Mouse (Mus musculus) stomach, embryonic 16.5 days (tissue): ENCODE measurements at regions not wholly inside any gene's neighbourhood (a gene's known extent, or its start where the extent isn't known, plus 50 kb on each side); places are given as distances from the start of the nearest gene placed in this dataset.

Experiments
- ATAC-seq: fragments of 200-750 bp; cut with Nextera tagmentation; 2 replicates; pipeline ENCODE4 v1.8.0; 2017; ENCODE audit warnings: moderate number of reproducible peaks, moderate TSS enrichment; ENCODE audit not compliant: insufficient read depth, low FRiP score
- H3K27ac ChIP-seq: fragments of 300-500 bp; sonication (generic); 2 replicates; pipeline ENCODE4 v1.5.1; 2014; ENCODE audit warnings: low read length
- H3K27me3 ChIP-seq: fragments of 300-500 bp; sonication (generic); 2 replicates; pipeline ENCODE4 v1.6.1; 2014; ENCODE audit warnings: low read length, control low read depth, mixed read lengths; ENCODE audit not compliant: control insufficient read depth, insufficient read depth
- H3K36me3 ChIP-seq: fragments of 300-500 bp; sonication (generic); 2 replicates; pipeline ENCODE4 v1.6.1; 2014; ENCODE audit warnings: low read length; ENCODE audit not compliant: control insufficient read depth, insufficient read depth
- H3K4me1 ChIP-seq: fragments of 300-500 bp; sonication (generic); 2 replicates; pipeline ENCODE4 v1.6.1; 2014; ENCODE audit warnings: low read length, control low read depth, mixed read lengths; ENCODE audit not compliant: control insufficient read depth, insufficient read depth
- H3K4me2 ChIP-seq: fragments of 300-500 bp; sonication (generic); 2 replicates; pipeline ENCODE4 v1.6.1; 2014; ENCODE audit warnings: low read depth, low read length, mixed read lengths
- H3K4me3 ChIP-seq: fragments of 300-500 bp; sonication (generic); replicated peaks from 2 replicates; pipeline ENCODE4 v1.5.1; 2014; ENCODE audit warnings: mild to moderate bottlenecking, low read length
- H3K9ac ChIP-seq: fragments of 300-500 bp; sonication (generic); 2 replicates; pipeline ENCODE4 v1.6.1; 2014; ENCODE audit warnings: low read length
- H3K9me3 ChIP-seq: fragments of 300-500 bp; sonication (generic); replicated peaks from 2 replicates; pipeline ENCODE4 v1.6.1; 2016; ENCODE audit warnings: low read length, control low read depth; ENCODE audit not compliant: control insufficient read depth
- WGBS: fragments of 180-500 bp; shearing (Covaris S2); extraction: QIAGEN DNeasy Blood & Tissue Kit; methylation state at CpG from one replicate; pipeline ENCODE4 v1.1.7; 2014; 5-methylcytosine and 5-hydroxymethylcytosine counted together

- H3K4me2 ChIP-seq: no peak overlapping the region
- H3K4me3 ChIP-seq: no peak overlapping the region
- H3K36me3 ChIP-seq: no peaks in the 10 kb centered on the region
- 73% methylated on average over 9 of the region's 9 CpGs for WGBS
- no peak overlapping the region for H3K27ac ChIP-seq
- no peaks in the 10 kb centered on the region for H3K9me3 ChIP-seq
- peaks cover 8% of the 10 kb centered on the region for H3K4me1 ChIP-seq
- no peaks in the 10 kb centered on the region for H3K27me3 ChIP-seq
- no peak overlapping the region for H3K9ac ChIP-seq
- ATAC-seq: no peak
These were observed 201.0 kb downstream of the Sox9 start for GRCm38 (mm10) chr11:112982802-112983591.

GRCm38 (mm10) chr11:112986029-112986573 lies 204.1 kb downstream of the Sox9 start:
- WGBS: 78% methylated on average over 9 of the region's 9 CpGs
- H3K27ac ChIP-seq: no peak overlapping the region
- no peak overlapping the region for H3K9ac ChIP-seq
- no peaks in the 10 kb centered on the region for H3K27me3 ChIP-seq
- no peaks in the 10 kb centered on the region for H3K36me3 ChIP-seq
- no peaks in the 10 kb centered on the region for H3K9me3 ChIP-seq
- H3K4me3 ChIP-seq: no peak overlapping the region
- no peak overlapping the region for H3K4me2 ChIP-seq
- no peak for ATAC-seq
- peaks cover 16% of the 10 kb centered on the region for H3K4me1 ChIP-seq

- no peak for ATAC-seq
- no peaks in the 10 kb centered on the region for H3K27me3 ChIP-seq
- no peak overlapping the region for H3K4me2 ChIP-seq
- no peaks in the 10 kb centered on the region for H3K9me3 ChIP-seq
- no peak overlapping the region; the same call in 1 of the 2 replicates for H3K9ac ChIP-seq
- H3K36me3 ChIP-seq: no peaks in the 10 kb centered on the region
- 57% methylated on average over 7 of the region's 7 CpGs for WGBS
- peaks cover 25% of the 10 kb centered on the region for H3K4me1 ChIP-seq
- peak overlapping the region; percentile 38; the same call in 1 of the 2 replicates for H3K27ac ChIP-seq
- no peak overlapping the region for H3K4me3 ChIP-seq
These were observed 205.8 kb downstream of the Sox9 start for GRCm38 (mm10) chr11:112987782-112988181.

GRCm38 (mm10) chr11:112988900-112989299 lies 206.9 kb downstream of the Sox9 start:
- Histone ChIP-seq H3K9ac (no peak overlapping the region), H3K36me3 (no peaks in the 10 kb centered on the region), H3K9me3 (no peaks in the 10 kb centered on the region), H3K27ac (no peak overlapping the region; the same call in 1 of the 2 replicates), H3K4me2 (no peak overlapping the region), H3K4me1 (peaks cover 25% of the 10 kb centered on the region), H3K4me3 (no peak overlapping the region), H3K27me3 (no peaks in the 10 kb centered on the region)
- ATAC-seq: no peak
- 47% methylated on average over 1 of the region's 1 CpGs for WGBS

GRCm38 (mm10) chr11:112989981-112990512 lies 208.0 kb downstream of the Sox9 start:
- peak; percentile 59; the same call in 1 of the 2 replicates for ATAC-seq
- Histone ChIP-seq H3K27ac (peak overlapping the region; percentile 46; the same call in 1 of the 2 replicates), H3K9me3 (no peaks in the 10 kb centered on the region), H3K36me3 (no peaks in the 10 kb centered on the region), H3K4me1 (peaks cover 25% of the 10 kb centered on the region), H3K9ac (no peak overlapping the region), H3K4me3 (no peak overlapping the region), H3K4me2 (no peak overlapping the region), H3K27me3 (no peaks in the 10 kb centered on the region)
- 31% methylated on average over 13 of the region's 13 CpGs for WGBS

- peaks cover 25% of the 10 kb centered on the region for H3K4me1 ChIP-seq
- 79% methylated on average over 11 of the region's 11 CpGs for WGBS
- no peak overlapping the region for H3K9ac ChIP-seq
- ATAC-seq: no peak
- no peak overlapping the region for H3K4me2 ChIP-seq
- no peak overlapping the region for H3K4me3 ChIP-seq
- H3K36me3 ChIP-seq: no peaks in the 10 kb centered on the region
- H3K27ac ChIP-seq: peak overlapping the region; percentile 46; the same call in 1 of the 2 replicates
- H3K9me3 ChIP-seq: no peaks in the 10 kb centered on the region
- no peaks in the 10 kb centered on the region for H3K27me3 ChIP-seq
These were observed 208.7 kb downstream of the Sox9 start for GRCm38 (mm10) chr11:112990751-112991150.

GRCm38 (mm10) chr11:112991862-112992261 lies 209.8 kb downstream of the Sox9 start:
- ATAC-seq: no peak
- Histone ChIP-seq H3K4me1 (peaks cover 25% of the 10 kb centered on the region), H3K27me3 (no peaks in the 10 kb centered on the region), H3K4me3 (no peak overlapping the region), H3K9ac (no peak overlapping the region), H3K27ac (no peak overlapping the region), H3K9me3 (no peaks in the 10 kb centered on the region), H3K36me3 (no peaks in the 10 kb centered on the region), H3K4me2 (no peak overlapping the region)
- WGBS: 40% methylated on average over 13 of the region's 13 CpGs

GRCm38 (mm10) chr11:112998777-112999583 lies 217.0 kb downstream of the Sox9 start:
- Histone ChIP-seq H3K9ac (no peak overlapping the region), H3K9me3 (no peaks in the 10 kb centered on the region), H3K4me1 (0 out of 2 replicates have a peak, but pooled peaks cover 6% of the 10 kb centered on the region), H3K4me2 (no peak overlapping the region), H3K27me3 (no peaks in the 10 kb centered on the region), H3K4me3 (no peak overlapping the region), H3K36me3 (no peaks in the 10 kb centered on the region), H3K27ac (no peak overlapping the region)
- ATAC-seq: no peak
- 44% methylated on average over 5 of the region's 5 CpGs for WGBS
